Mouse (Mus musculus) erythroid progenitor cell, adult 5-6 weeks (primary cell): ENCODE data around the gene Acin1. TPM values are rescaled to one million over a fixed set of nuclear protein-coding genes. Genes with fewer than 3 reads are reported as not detected.

ENCODE experiments used
- total RNA-seq, 2 experiments: library from RNA; stranded (forward) in 1 of 2; stranded (reverse) in 1 of 2; fragments of 150-400 nt in 1 of 2; fragments of 186-747, 209-891 nt in 1 of 2; gene quantifications; 2 replicates each; pipeline versions ENCODE4 v1.2.3 to v1.2.4; 2015 to 2017; ENCODE audit warnings: low replicate concordance in 2 of 2

The Acin1 gene
- total RNA-seq, 2 experiments from 2014 or later, result 153 to 431 TPM

Other genes with a start within 250 kb of the Acin1 start
- gene Lrp10, start 222.8 kb downstream of the Acin1 start, total RNA-seq (2015; ENCODE audit: low replicate concordance), result 21.0 and 22.0 TPM in 2 replicates
- 23.0 and 38.6 TPM in 2 replicates for gene Lrp10, start 222.8 kb downstream of the Acin1 start, total RNA-seq (2017; ENCODE audit: low replicate concordance)
- gene Rem2, start 210.8 kb downstream of the Acin1 start, total RNA-seq (2015; ENCODE audit: low replicate concordance), result not detected in 2 replicates
- gene Rem2, start 210.8 kb downstream of the Acin1 start, total RNA-seq (2017; ENCODE audit: low replicate concordance), result not detected in 2 replicates
- 9.6 and 11.5 TPM in 2 replicates for gene Prmt5, start 169.4 kb downstream of the Acin1 start, total RNA-seq (2015; ENCODE audit: low replicate concordance)
- 7.4 and 8.2 TPM in 2 replicates for gene Prmt5, start 169.4 kb downstream of the Acin1 start, total RNA-seq (2017; ENCODE audit: low replicate concordance)
- 63.4 and 91.4 TPM in 2 replicates for gene Haus4, start 132.3 kb downstream of the Acin1 start, total RNA-seq (2015; ENCODE audit: low replicate concordance)
- gene Haus4, start 132.3 kb downstream of the Acin1 start, total RNA-seq (2017; ENCODE audit: low replicate concordance), result 43.3 and 75.6 TPM in 2 replicates
- gene Ajuba, start 109.4 kb downstream of the Acin1 start, total RNA-seq (2015; ENCODE audit: low replicate concordance), result 2.5 TPM in 1 of 2 replicates, not detected in the other
- not detected in 2 replicates for gene Ajuba, start 109.4 kb downstream of the Acin1 start, total RNA-seq (2017; ENCODE audit: low replicate concordance)
- 1.3 and 14.1 TPM in 2 replicates for gene 4931414P19Rik, start 80.9 kb downstream of the Acin1 start, total RNA-seq (2015; ENCODE audit: low replicate concordance)
- gene 4931414P19Rik, start 80.9 kb downstream of the Acin1 start, total RNA-seq (2017; ENCODE audit: low replicate concordance), result 2.2 and 4.7 TPM in 2 replicates
- 44.9 and 56.2 TPM in 2 replicates for gene Psmb5, start 68.9 kb downstream of the Acin1 start, total RNA-seq (2015; ENCODE audit: low replicate concordance)
- 8.7 and 14.7 TPM in 2 replicates for gene Psmb5, start 68.9 kb downstream of the Acin1 start, total RNA-seq (2017; ENCODE audit: low replicate concordance)
- not detected in 2 replicates for gene Psmb11, start 65.5 kb downstream of the Acin1 start, total RNA-seq (2015; ENCODE audit: low replicate concordance)
- gene Psmb11, start 65.5 kb downstream of the Acin1 start, total RNA-seq (2017; ENCODE audit: low replicate concordance), result not detected in 2 replicates
- not detected in 2 replicates for gene Gm17606, start 46.0 kb downstream of the Acin1 start, total RNA-seq (2015; ENCODE audit: low replicate concordance)
- not detected in 2 replicates for gene Gm17606, start 46.0 kb downstream of the Acin1 start, total RNA-seq (2017; ENCODE audit: low replicate concordance)
- gene Cdh24, start 45.6 kb downstream of the Acin1 start, total RNA-seq (2015; ENCODE audit: low replicate concordance), result 1.4 and 2.1 TPM in 2 replicates
- 2.8 and 14.1 TPM in 2 replicates for gene Cdh24, start 45.6 kb downstream of the Acin1 start, total RNA-seq (2017; ENCODE audit: low replicate concordance)
- 45.7 and 46.9 TPM in 2 replicates for gene 1700123O20Rik, start 715 bp downstream of the Acin1 start, total RNA-seq (2015; ENCODE audit: low replicate concordance)
- gene 1700123O20Rik, start 715 bp downstream of the Acin1 start, total RNA-seq (2017; ENCODE audit: low replicate concordance), result 16.3 and 29.4 TPM in 2 replicates
- gene Gm29776, start 11.9 kb upstream of the Acin1 start, total RNA-seq (2015; ENCODE audit: low replicate concordance), result not detected in 2 replicates
- not detected in 2 replicates for gene Gm29776, start 11.9 kb upstream of the Acin1 start, total RNA-seq (2017; ENCODE audit: low replicate concordance)
- gene Cebpe, start 25.2 kb upstream of the Acin1 start, total RNA-seq (2015; ENCODE audit: low replicate concordance), result 14.7 and 25.9 TPM in 2 replicates
- 9.4 and 12.4 TPM in 2 replicates for gene Cebpe, start 25.2 kb upstream of the Acin1 start, total RNA-seq (2017; ENCODE audit: low replicate concordance)
- gene Slc7a8, start 95.0 kb upstream of the Acin1 start, total RNA-seq (2015; ENCODE audit: low replicate concordance), result 7.1 and 11.9 TPM in 2 replicates
- 2.6 and 3.0 TPM in 2 replicates for gene Slc7a8, start 95.0 kb upstream of the Acin1 start, total RNA-seq (2017; ENCODE audit: low replicate concordance)
- not detected in 2 replicates for gene Rnf212b, start 127.2 kb upstream of the Acin1 start, total RNA-seq (2015; ENCODE audit: low replicate concordance)
- not detected in 2 replicates for gene Rnf212b, start 127.2 kb upstream of the Acin1 start, total RNA-seq (2017; ENCODE audit: low replicate concordance)
- gene Homez, start 184.0 kb upstream of the Acin1 start, total RNA-seq (2015; ENCODE audit: low replicate concordance), result 4.7 and 5.0 TPM in 2 replicates
- 0.13 and 1.3 TPM in 2 replicates for gene Homez, start 184.0 kb upstream of the Acin1 start, total RNA-seq (2017; ENCODE audit: low replicate concordance)
- gene Ppp1r3e, start 190.6 kb upstream of the Acin1 start, total RNA-seq (2015; ENCODE audit: low replicate concordance), result 2.2 and 8.8 TPM in 2 replicates
- gene Ppp1r3e, start 190.6 kb upstream of the Acin1 start, total RNA-seq (2017; ENCODE audit: low replicate concordance), result not detected in 2 replicates
- 1.7 TPM in 1 of 2 replicates, not detected in the other for gene Bcl2l2, start 196.4 kb upstream of the Acin1 start, total RNA-seq (2015; ENCODE audit: low replicate concordance)
- gene Bcl2l2, start 196.4 kb upstream of the Acin1 start, total RNA-seq (2017; ENCODE audit: low replicate concordance), result 1.7 TPM in 1 of 2 replicates, not detected in the other
- not detected in 2 replicates for gene Gm20521, start 196.5 kb upstream of the Acin1 start, total RNA-seq (2015; ENCODE audit: low replicate concordance)
- gene Gm20521, start 196.5 kb upstream of the Acin1 start, total RNA-seq (2017; ENCODE audit: low replicate concordance), result not detected in 2 replicates
- 49.9 and 68.1 TPM in 2 replicates for gene Pabpn1, start 205.6 kb upstream of the Acin1 start, total RNA-seq (2015; ENCODE audit: low replicate concordance)
- gene Pabpn1, start 205.6 kb upstream of the Acin1 start, total RNA-seq (2017; ENCODE audit: low replicate concordance), result 115 and 120 TPM in 2 replicates
- gene Slc22a17, start 226.2 kb upstream of the Acin1 start, total RNA-seq (2015; ENCODE audit: low replicate concordance), result not detected in 2 replicates
- gene Slc22a17, start 226.2 kb upstream of the Acin1 start, total RNA-seq (2017; ENCODE audit: low replicate concordance), result not detected in 2 replicates
- not detected in 2 replicates for gene Efs, start 239.2 kb upstream of the Acin1 start, total RNA-seq (2015; ENCODE audit: low replicate concordance)
- not detected in 2 replicates for gene Efs, start 239.2 kb upstream of the Acin1 start, total RNA-seq (2017; ENCODE audit: low replicate concordance)
- not detected in 2 replicates for gene Il25, start 245.8 kb upstream of the Acin1 start, total RNA-seq (2015; ENCODE audit: low replicate concordance)
- gene Il25, start 245.8 kb upstream of the Acin1 start, total RNA-seq (2017; ENCODE audit: low replicate concordance), result not detected in 2 replicates
- not detected in 2 replicates for gene Cmtm5, start 249.3 kb upstream of the Acin1 start, total RNA-seq (2015; ENCODE audit: low replicate concordance)
- gene Cmtm5, start 249.3 kb upstream of the Acin1 start, total RNA-seq (2017; ENCODE audit: low replicate concordance), result not detected in 2 replicates